Mouse (Mus musculus) ES-E14 (cell line): ENCODE measurements around the gene Rin2. TPM values are rescaled to one million over a fixed set of nuclear protein-coding genes. Genes with fewer than 3 reads are reported as not detected.

Source experiments
- DNase-seq: peaks from one replicate; pipeline ENCODE4 v3.0.0-alpha.2; 2013; ENCODE audit warnings: low read depth, low spot score
- H3K27ac ChIP-seq: 2 replicates; pipeline ENCODE4 v1.5.1; 2012; ENCODE audit warnings: low read depth, mild to moderate bottlenecking, low read length, moderate library complexity, mixed read lengths; ENCODE audit not compliant: poor library complexity, insufficient read depth, severe bottlenecking
- H3K36me3 ChIP-seq: 2 replicates; pipeline ENCODE4 v1.6.1; 2012; ENCODE audit warnings: mild to moderate bottlenecking, low read length, moderate library complexity, mixed read lengths; ENCODE audit not compliant: control insufficient read depth, poor library complexity, insufficient read depth, severe bottlenecking
- H3K4me1 ChIP-seq, 2 experiments: fragments of 150-350 bp in 1 of 2; sonication (generic) in 1 of 2; 2 replicates each; pipeline ENCODE4 v1.6.1; 2012; ENCODE audit warnings: low read length in 2 of 2, mild to moderate bottlenecking in 1 of 2, mixed read lengths in 1 of 2; ENCODE audit not compliant: control insufficient read depth in 2 of 2, insufficient read depth in 2 of 2, poor library complexity in 1 of 2
- H3K4me3 ChIP-seq, 2 experiments: fragments of 150-350 bp in 1 of 2; sonication (generic) in 1 of 2; 2 replicates each; pipeline ENCODE4 v1.5.1; 2012; ENCODE audit warnings: low read length in 2 of 2, low read depth in 1 of 2, mild to moderate bottlenecking in 1 of 2, mixed read lengths in 1 of 2; ENCODE audit not compliant: insufficient read depth in 1 of 2, poor library complexity in 1 of 2, severe bottlenecking in 1 of 2
- H3K9ac ChIP-seq: 2 replicates; pipeline ENCODE4 v1.6.1; 2012; ENCODE audit warnings: low read depth, mild to moderate bottlenecking, low read length, mixed read lengths; ENCODE audit not compliant: poor library complexity, insufficient read depth, severe bottlenecking
- H3K9me3 ChIP-seq: fragments of 150-350 bp; sonication (generic); 2 replicates; pipeline ENCODE4 v1.6.1; 2012; ENCODE audit warnings: low read depth, mild to moderate bottlenecking, low read length; ENCODE audit not compliant: control insufficient read depth, insufficient read depth
- CHD2 ChIP-seq: IDR thresholded peaks from 2 replicates; pipeline ENCODE4 v1.6.1; 2014; ENCODE audit warnings: mild to moderate bottlenecking, low read depth, low read length, inconsistent platforms
- HCFC1 ChIP-seq: IDR thresholded peaks from 2 replicates; pipeline ENCODE4 v1.6.1; 2012; ENCODE audit warnings: low read length, inconsistent platforms, borderline replicate concordance; ENCODE audit not compliant: insufficient read depth
- MAFK ChIP-seq: IDR thresholded peaks from 2 replicates; pipeline ENCODE4 v1.6.1; 2014; ENCODE audit warnings: mild to moderate bottlenecking, low read depth, low read length, inconsistent platforms; ENCODE audit not compliant: insufficient read depth
- ZC3H11A ChIP-seq: IDR thresholded peaks from 2 replicates; pipeline ENCODE4 v1.6.1; 2012; ENCODE audit warnings: low read depth, mild to moderate bottlenecking, inconsistent platforms, low read length, borderline replicate concordance
- ZNF384 ChIP-seq: IDR thresholded peaks from 2 replicates; pipeline ENCODE4 v1.6.1; 2012; ENCODE audit warnings: low read depth, low read length, inconsistent platforms
- in situ Hi-C, 2 experiments: fragments of 600-800 bp; cut with MboI; formaldehyde crosslinking; loops; one replicate each; pipeline ENCODE4 v1.15.1; 2025; ENCODE audit warnings: low sequenced_read_pairs in 2 of 2, inconsistent platforms in 1 of 2; ENCODE audit not compliant: unreplicated experiment in 2 of 2
- total RNA-seq: library from RNA; depleted of rRNA; stranded (reverse); fragments of 300-350 nt; gene quantifications from 2 replicates; pipeline ENCODE4 v1.2.3, GENCODE M21; 2012

The Rin2 gene
- total RNA-seq, 1 experiment, result 3.7 TPM

- no peak for DNase-seq
- TF ChIP-seq ZNF384 (no peak), HCFC1 (no peak), CHD2 (no peak), MAFK (no peak), ZC3H11A (no peak)
- H3K27ac ChIP-seq, result no peak overlapping the region
- in situ Hi-C loops, result no loop called here
- no peaks in the 10 kb centered on the region for H3K9me3 ChIP-seq
- no peaks in the 10 kb centered on the region for H3K36me3 ChIP-seq
- no peaks in the 10 kb centered on the region; a peak in 1 of 4 replicates for H3K4me1 ChIP-seq
- no peak overlapping the region for H3K9ac ChIP-seq
- no peak overlapping the region for H3K4me3 ChIP-seq
Measured at GRCm38 (mm10) chr2:145871308-145871707, 196.3 kb downstream of the Rin2 start.

GRCm38 (mm10) chr2:145872099-145872498, 197.1 kb downstream of the Rin2 start:
- Histone ChIP-seq H3K36me3 (no peaks in the 10 kb centered on the region), H3K9ac (no peak overlapping the region), H3K4me1 (no peaks in the 10 kb centered on the region; a peak in 1 of 4 replicates), H3K9me3 (no peaks in the 10 kb centered on the region), H3K4me3 (no peak overlapping the region), H3K27ac (no peak overlapping the region)
- in situ Hi-C loops, result no loop called here
- no peak for DNase-seq
- TF ChIP-seq ZNF384, result no peak
- no peak for TF ChIP-seq ZC3H11A
- TF ChIP-seq HCFC1, result no peak
- no peak for TF ChIP-seq MAFK
- no peak for TF ChIP-seq CHD2

GRCm38 (mm10) chr2:145873953-145874352, 198.9 kb downstream of the Rin2 start:
- Histone ChIP-seq H3K9me3 (no peaks in the 10 kb centered on the region), H3K4me1 (no peaks in the 10 kb centered on the region; a peak in 1 of 4 replicates), H3K4me3 (no peak overlapping the region), H3K36me3 (no peaks in the 10 kb centered on the region), H3K27ac (no peak overlapping the region), H3K9ac (no peak overlapping the region)
- in situ Hi-C loops, result no loop called here
- no peak for DNase-seq
- no peak for TF ChIP-seq CHD2
- TF ChIP-seq ZNF384, result no peak
- no peak for TF ChIP-seq MAFK
- TF ChIP-seq ZC3H11A, result no peak
- TF ChIP-seq HCFC1, result no peak

- H3K36me3 ChIP-seq, result no peaks in the 10 kb centered on the region
- no peak overlapping the region for H3K4me3 ChIP-seq
- H3K9me3 ChIP-seq, result no peaks in the 10 kb centered on the region
- H3K4me1 ChIP-seq, result no peaks in the 10 kb centered on the region; a peak in 1 of 4 replicates
- no peak overlapping the region for H3K9ac ChIP-seq
- no peak for DNase-seq
- in situ Hi-C loops, result no loop called here
- TF ChIP-seq MAFK, result no peak
- no peak overlapping the region for H3K27ac ChIP-seq
Measured at GRCm38 (mm10) chr2:145874879-145875482, 200.0 kb downstream of the Rin2 start.

GRCm38 (mm10) chr2:145877191-145877590, 202.2 kb downstream of the Rin2 start:
- no peak for DNase-seq
- Histone ChIP-seq H3K27ac (no peak overlapping the region), H3K9me3 (no peaks in the 10 kb centered on the region), H3K4me3 (no peak overlapping the region), H3K36me3 (no peaks in the 10 kb centered on the region), H3K9ac (no peak overlapping the region), H3K4me1 (no peaks in the 10 kb centered on the region; a peak in 1 of 4 replicates)
- in situ Hi-C loops, result no loop called here
- TF ChIP-seq ZNF384 (no peak), CHD2 (no peak), ZC3H11A (no peak), HCFC1 (no peak), MAFK (no peak)
